Mouse (Mus musculus) embryonic facial prominence, embryonic 10.5 days (tissue): ENCODE data around the gene Hist3h2ba. TPM values are rescaled to one million over a fixed set of nuclear protein-coding genes. Genes with fewer than 3 reads are reported as not detected.

Source experiments
- DNase-seq: peaks from one replicate; pipeline ENCODE4 v3.0.0-alpha.2; 2017; ENCODE audit warnings: low spot score
- H3K27ac ChIP-seq: fragments of 300-500 bp; sonication (generic); replicated peaks from 2 replicates; pipeline ENCODE4 v1.5.1; 2016; ENCODE audit warnings: mild to moderate bottlenecking
- H3K27me3 ChIP-seq: fragments of 300-500 bp; sonication (generic); replicated peaks from 2 replicates; pipeline ENCODE4 v1.6.1; 2016; ENCODE audit warnings: low read depth, mild to moderate bottlenecking; ENCODE audit not compliant: poor library complexity, severe bottlenecking
- H3K36me3 ChIP-seq: fragments of 300-500 bp; sonication (generic); replicated peaks from 2 replicates; pipeline ENCODE4 v1.6.1; 2016; ENCODE audit warnings: mild to moderate bottlenecking, moderate library complexity
- H3K4me1 ChIP-seq: fragments of 300-500 bp; sonication (generic); 2 replicates; pipeline ENCODE4 v1.6.1; 2016
- H3K4me3 ChIP-seq: fragments of 300-500 bp; sonication (generic); 2 replicates; pipeline ENCODE4 v1.5.1; 2016; ENCODE audit warnings: mild to moderate bottlenecking, moderate library complexity
- H3K9me3 ChIP-seq: fragments of 300-500 bp; sonication (generic); 2 replicates; pipeline ENCODE4 v1.6.1; 2016; ENCODE audit warnings: mild to moderate bottlenecking
- WGBS: fragments of 180-500 bp; shearing (Covaris S2); methylation state at CpG from one replicate; pipeline ENCODE4 v1.1.7; 2016; 5-methylcytosine and 5-hydroxymethylcytosine counted together
- polyA plus RNA-seq: library from polyadenylated mRNA; unstranded; fragments of >200 nt; fragmentation: Nextera tagmentation; extraction: Ambion mirVana; gene quantifications from 2 replicates; pipeline ENCODE4 v1.2.1, GENCODE M21; 2016

The Hist3h2ba gene
- polyA plus RNA-seq, 1 experiment from 2014 or later: 25.0 TPM

DNA sequence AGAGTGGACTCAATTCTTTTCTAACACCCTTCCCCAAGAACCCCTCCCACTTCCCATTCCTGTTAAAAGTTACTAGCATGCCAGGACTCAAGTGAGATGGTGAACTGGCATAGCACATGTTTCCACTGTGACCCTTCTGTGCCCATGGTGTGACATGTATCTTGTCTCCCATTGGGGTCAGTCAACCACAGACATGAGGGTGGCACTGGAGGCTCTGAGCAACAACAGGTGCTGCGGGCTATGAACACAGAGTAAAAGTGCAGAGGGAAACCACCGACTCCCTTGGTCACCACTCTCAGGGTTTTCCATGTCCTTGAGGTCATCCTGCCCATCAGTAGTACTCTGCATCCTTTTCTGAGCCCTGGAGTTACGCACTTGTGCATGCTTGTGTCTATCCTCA, 23.1 kb downstream of the Hist3h2ba start:
- Histone ChIP-seq H3K4me1 (peaks cover 7% of the 10 kb centered on the region), H3K27me3 (no peaks in the 10 kb centered on the region), H3K36me3 (peaks cover 73% of the 10 kb centered on the region), H3K4me3 (no peak overlapping the region), H3K9me3 (no peaks in the 10 kb centered on the region), H3K27ac (no peak overlapping the region)
- DNase-seq: no peak
- 95% methylated on average over 3 of the region's 3 CpGs for WGBS

DNA sequence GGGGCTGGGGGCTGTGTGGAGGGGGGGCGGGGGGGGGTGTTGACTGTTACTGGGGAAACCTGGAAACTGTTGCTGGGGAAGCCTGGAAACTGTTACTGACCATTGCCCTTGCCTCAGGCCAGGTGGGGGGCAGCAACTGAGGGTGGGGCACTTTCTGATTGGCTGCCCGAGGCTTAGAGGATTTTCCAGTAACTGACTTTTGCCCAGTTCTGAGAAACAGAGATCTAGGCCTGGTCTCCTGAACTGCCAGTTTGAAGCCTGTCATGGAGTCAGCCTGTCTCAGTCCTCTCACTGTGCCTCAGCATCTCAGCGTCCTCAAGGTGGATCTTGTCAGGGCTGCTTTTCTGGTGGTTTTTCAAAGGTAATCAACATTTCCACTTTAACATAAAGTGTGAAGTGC, 25.7 kb downstream of the Hist3h2ba start:
- DNase-seq: no peak
- Histone ChIP-seq H3K27ac (no peak overlapping the region), H3K9me3 (no peaks in the 10 kb centered on the region), H3K4me1 (peaks cover 24% of the 10 kb centered on the region), H3K27me3 (no peaks in the 10 kb centered on the region), H3K4me3 (no peak overlapping the region), H3K36me3 (peaks cover 54% of the 10 kb centered on the region)
- 87% methylated on average over 3 of the region's 3 CpGs for WGBS

- Histone ChIP-seq H3K9me3 (no peaks in the 10 kb centered on the region), H3K27me3 (no peaks in the 10 kb centered on the region), H3K4me3 (peak overlapping the region; percentile 93), H3K36me3 (peaks cover 38% of the 10 kb centered on the region), H3K27ac (peak overlapping the region; percentile 86), H3K4me1 (peaks cover 47% of the 10 kb centered on the region)
- DNase-seq: peak; percentile 50
- under 1% methylated on average over 29 of the region's 29 CpGs for WGBS
These were observed 28.4 kb downstream of the Hist3h2ba start for GRCm38 (mm10) chr11:58977150-58977549.

- peak overlapping the region; percentile 86 for H3K27ac ChIP-seq
- H3K9me3 ChIP-seq: no peaks in the 10 kb centered on the region
- DNase-seq: no peak
- no peaks in the 10 kb centered on the region for H3K27me3 ChIP-seq
- WGBS: under 1% methylated on average over 21 of the region's 21 CpGs
- peak overlapping the region; percentile 93 for H3K4me3 ChIP-seq
- peaks cover 48% of the 10 kb centered on the region for H3K4me1 ChIP-seq
- peaks cover 38% of the 10 kb centered on the region for H3K36me3 ChIP-seq
These were observed 28.9 kb downstream of the Hist3h2ba start for GRCm38 (mm10) chr11:58977607-58978026.

DNA sequence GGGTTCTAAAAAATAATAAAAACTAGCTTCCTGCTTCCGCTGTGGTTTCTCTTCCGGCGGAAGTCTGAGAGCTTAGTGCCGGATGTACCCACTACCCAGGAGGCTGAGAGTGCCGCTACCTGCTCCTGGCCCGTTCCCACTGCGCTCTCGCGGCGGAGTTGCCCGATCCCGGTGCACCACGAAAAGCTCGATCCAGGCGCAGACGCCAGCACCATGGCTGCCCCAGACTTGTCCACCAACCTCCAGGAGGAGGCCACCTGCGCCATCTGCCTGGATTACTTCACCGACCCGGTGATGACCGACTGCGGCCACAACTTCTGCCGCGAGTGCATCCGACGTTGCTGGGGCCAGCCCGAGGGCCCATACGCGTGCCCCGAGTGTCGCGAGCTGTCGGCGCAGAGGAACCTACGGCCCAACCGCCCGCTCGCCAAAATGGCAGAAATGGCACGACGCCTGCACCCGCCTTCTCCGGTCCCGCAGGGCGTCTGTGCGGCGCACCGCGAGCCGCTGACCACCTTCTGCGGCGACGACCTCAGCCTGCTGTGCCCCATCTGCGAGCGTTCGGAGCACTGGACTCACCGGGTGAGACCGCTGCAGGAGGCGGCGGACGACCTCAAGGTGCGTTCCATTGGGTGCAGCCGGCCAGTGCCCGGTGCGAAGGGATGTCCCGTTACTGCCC, 29.4 kb downstream of the Hist3h2ba start, which contains the start of gene Trim11:
Trim11 (plus strand) TSS at position 67 of the 679 bp plus-strand sequence.
- under 1% methylated on average over 64 of the region's 64 CpGs for WGBS
- Histone ChIP-seq H3K9me3 (no peaks in the 10 kb centered on the region), H3K36me3 (peaks cover 42% of the 10 kb centered on the region), H3K27me3 (no peaks in the 10 kb centered on the region), H3K27ac (peak within 1 kb of the TSS; percentile 86), H3K4me3 (peak within 1 kb of the TSS; percentile 93), H3K4me1 (peaks cover 48% of the 10 kb centered on the region)
- peak; percentile 83 for DNase-seq

DNA sequence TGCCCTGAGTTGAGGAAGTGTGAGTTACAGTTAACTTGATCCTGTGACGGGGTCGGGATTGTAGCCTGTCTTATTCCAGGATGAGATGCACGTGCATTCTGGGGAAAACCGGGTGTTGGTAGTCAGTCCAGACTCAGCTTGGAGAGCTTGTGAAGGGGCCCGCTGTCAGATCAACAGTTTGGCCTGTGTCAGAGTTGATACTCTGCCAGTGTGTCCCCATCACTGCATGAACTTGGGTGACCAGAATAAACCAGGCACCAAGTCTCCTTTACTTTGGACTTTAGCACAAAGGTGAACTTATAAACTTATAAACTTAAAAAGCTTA, 29.9 kb downstream of the Hist3h2ba start:
- Histone ChIP-seq H3K9me3 (no peaks in the 10 kb centered on the region), H3K36me3 (peaks cover 47% of the 10 kb centered on the region), H3K4me1 (peaks cover 48% of the 10 kb centered on the region), H3K4me3 (peak overlapping the region; percentile 93), H3K27me3 (no peaks in the 10 kb centered on the region), H3K27ac (peak overlapping the region; percentile 86)
- no peak for DNase-seq
- WGBS: 3% methylated on average over 5 of the region's 5 CpGs

- no peak for DNase-seq
- Histone ChIP-seq H3K4me3 (peak overlapping the region; percentile 93), H3K9me3 (no peaks in the 10 kb centered on the region), H3K4me1 (peaks cover 48% of the 10 kb centered on the region), H3K36me3 (peaks cover 48% of the 10 kb centered on the region), H3K27ac (no peak overlapping the region; the same call in 1 of the 2 replicates), H3K27me3 (no peaks in the 10 kb centered on the region)
- WGBS: 75% methylated on average over 3 of the region's 3 CpGs
These were observed 30.5 kb downstream of the Hist3h2ba start for GRCm38 (mm10) chr11:58979183-58979582.

GRCm38 (mm10) chr11:58979661-58980060, 30.9 kb downstream of the Hist3h2ba start:
- no peaks in the 10 kb centered on the region for H3K9me3 ChIP-seq
- H3K4me1 ChIP-seq: peaks cover 48% of the 10 kb centered on the region
- 81% methylated on average over 7 of the region's 7 CpGs for WGBS
- H3K27me3 ChIP-seq: no peaks in the 10 kb centered on the region
- H3K36me3 ChIP-seq: peaks cover 48% of the 10 kb centered on the region
- DNase-seq: no peak
- no peak overlapping the region; the same call in 1 of the 2 replicates for H3K27ac ChIP-seq
- peak overlapping the region; percentile 93 for H3K4me3 ChIP-seq

DNA sequence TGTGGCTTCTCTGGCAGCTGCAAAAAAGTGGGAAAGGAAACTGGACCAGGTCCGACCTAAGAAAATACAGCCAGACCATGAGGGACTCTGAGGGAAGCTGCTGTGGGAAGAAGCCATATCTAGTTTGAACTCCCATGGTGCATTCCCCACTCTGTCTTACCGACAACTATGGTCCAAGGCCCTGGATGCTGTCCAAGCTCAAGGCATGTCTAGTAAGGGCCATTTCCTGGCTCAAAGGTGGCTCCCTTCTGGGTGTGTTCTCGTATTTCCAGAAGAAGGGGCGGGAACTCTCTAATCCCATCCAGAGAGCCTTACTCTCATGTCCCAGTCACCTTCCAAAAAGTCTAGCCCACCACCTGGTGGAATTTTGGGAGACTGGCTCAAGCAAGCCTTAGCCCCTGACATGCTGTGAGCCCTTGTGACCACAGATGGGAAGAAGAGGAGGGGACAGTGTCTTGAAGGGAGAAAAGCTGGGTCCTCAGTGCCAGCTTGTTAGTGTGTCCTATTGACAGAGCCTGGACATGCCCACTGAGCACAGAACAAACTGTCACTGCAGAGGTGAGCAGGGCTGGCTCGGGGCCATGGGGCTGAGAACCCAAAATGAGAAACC, 31.8 kb downstream of the Hist3h2ba start:
- H3K27ac ChIP-seq: no peak overlapping the region
- H3K4me1 ChIP-seq: peaks cover 48% of the 10 kb centered on the region
- no peaks in the 10 kb centered on the region for H3K27me3 ChIP-seq
- H3K36me3 ChIP-seq: peaks cover 50% of the 10 kb centered on the region
- no peak for DNase-seq
- 69% methylated on average over 5 of the region's 5 CpGs for WGBS
- H3K4me3 ChIP-seq: no peak overlapping the region
- no peaks in the 10 kb centered on the region for H3K9me3 ChIP-seq

DNA sequence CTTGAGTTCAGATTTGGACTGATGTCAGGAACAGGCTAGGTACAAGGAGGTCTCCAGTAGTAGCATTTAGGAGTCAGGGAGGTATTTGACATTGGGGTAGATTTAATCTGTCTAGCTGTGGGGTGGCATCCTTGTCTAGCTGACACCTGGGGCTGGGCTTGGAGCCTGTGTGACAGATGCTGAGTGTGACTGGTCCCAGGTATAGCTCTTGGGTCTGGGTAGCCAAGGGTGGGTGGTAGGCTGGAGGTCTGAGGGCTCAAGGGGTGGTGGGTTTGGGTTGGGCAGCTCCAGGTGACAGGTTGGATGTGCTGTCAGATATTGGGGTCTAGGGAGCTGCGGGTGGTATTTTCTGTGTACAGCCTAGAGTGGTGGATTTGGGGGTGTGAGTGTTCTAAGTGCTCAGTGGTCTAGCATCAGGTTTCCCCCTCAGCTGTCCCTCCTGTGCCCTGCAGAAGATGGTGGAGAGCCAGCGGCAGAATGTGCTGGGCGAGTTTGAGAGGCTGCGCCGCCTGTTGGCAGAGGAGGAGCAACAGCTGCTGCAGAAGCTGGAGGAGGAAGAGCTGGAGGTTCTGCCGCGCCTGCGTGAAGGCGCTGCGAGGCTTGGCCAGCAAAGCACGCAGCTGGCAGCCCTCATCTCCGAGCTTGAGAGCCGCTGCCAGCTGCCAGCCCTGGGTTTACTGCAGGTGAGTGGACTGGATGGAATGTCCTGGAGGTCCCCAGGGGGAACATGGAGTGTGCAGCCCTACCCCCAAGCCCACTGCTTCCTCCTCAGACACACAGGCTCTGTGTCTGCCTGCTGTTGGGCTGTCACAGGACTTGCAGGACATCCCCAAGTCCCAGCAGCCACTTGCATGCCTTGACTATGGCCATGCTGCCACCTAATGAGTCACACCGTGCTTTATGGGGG, 33.1 kb downstream of the Hist3h2ba start:
- Histone ChIP-seq H3K4me3 (no peak overlapping the region), H3K36me3 (peaks cover 58% of the 10 kb centered on the region), H3K4me1 (peaks cover 41% of the 10 kb centered on the region), H3K27me3 (no peaks in the 10 kb centered on the region), H3K9me3 (no peaks in the 10 kb centered on the region), H3K27ac (no peak overlapping the region; the same call in 1 of the 2 replicates)
- DNase-seq: peak; percentile 38
- 68% methylated on average over 14 of the region's 14 CpGs for WGBS

DNA sequence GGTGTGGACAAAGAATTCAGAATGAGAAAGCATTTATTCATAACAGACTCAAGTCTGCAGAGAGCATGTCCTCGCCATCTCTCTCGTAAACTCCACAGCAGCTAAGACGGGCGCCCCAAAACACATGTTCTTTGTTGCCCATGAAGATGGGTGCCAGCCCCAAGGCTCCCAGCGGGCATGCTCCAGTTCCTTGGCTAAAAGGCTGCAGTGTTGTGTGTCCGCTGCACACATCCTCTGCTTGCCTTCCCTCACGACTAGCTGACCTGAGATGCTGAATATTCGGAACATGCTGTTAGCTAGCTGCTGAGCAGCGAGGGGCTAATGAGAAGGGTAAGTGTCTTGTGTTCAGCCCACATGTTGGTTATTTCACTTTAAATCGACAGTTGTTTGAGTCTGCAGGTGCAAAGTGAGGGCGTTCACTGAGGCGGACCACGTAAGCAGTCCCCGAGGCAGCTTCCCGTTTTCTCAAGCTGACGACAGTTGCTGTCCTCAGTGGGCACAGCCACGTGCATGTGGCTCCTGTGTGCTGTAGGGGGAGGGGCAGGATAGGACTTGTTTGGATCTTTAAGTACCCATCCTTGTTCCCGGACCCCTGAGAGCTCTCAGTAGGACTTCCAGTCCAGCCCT, 33.9 kb downstream of the Hist3h2ba start:
- WGBS: 86% methylated on average over 18 of the region's 18 CpGs
- H3K27me3 ChIP-seq: no peaks in the 10 kb centered on the region
- DNase-seq: no peak
- H3K9me3 ChIP-seq: no peaks in the 10 kb centered on the region
- no peak overlapping the region; the same call in 1 of the 2 replicates for H3K27ac ChIP-seq
- peaks cover 66% of the 10 kb centered on the region for H3K36me3 ChIP-seq
- H3K4me1 ChIP-seq: peaks cover 36% of the 10 kb centered on the region
- H3K4me3 ChIP-seq: no peak overlapping the region

DNA sequence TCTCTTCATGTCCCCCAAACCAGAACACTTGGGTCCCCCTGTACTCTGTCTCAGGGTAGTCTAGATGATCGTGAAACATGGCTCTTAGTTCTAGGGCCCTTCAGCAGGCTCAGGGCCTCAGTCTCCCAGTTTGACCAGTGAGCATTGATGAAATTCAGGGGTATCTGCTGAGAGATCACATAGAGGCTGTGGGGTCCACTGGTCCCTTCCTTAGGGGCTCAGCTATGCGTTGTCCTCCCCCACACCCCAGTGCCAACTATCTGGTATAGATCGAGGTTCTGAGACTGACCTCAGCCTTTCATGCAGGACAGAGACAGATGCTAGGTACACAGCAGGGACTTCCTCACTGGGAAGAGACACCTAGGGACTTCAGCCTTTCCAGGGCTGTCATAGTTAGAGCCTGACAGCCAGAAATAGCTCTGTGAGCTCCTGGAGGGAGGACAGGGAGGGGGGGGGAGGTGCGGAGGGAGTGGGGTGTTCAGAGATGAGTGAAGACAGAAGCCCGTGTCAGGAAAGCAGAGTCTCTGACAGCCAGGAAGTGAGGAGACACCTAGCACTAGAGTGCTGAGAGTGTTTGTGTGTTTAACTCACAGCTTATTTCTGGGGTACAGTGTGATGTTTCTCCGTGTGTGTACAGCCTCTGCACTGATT, 35.1 kb downstream of the Hist3h2ba start:
- Histone ChIP-seq H3K27ac (no peak overlapping the region), H3K27me3 (no peaks in the 10 kb centered on the region), H3K4me3 (no peak overlapping the region), H3K9me3 (no peaks in the 10 kb centered on the region), H3K36me3 (peaks cover 78% of the 10 kb centered on the region), H3K4me1 (peaks cover 30% of the 10 kb centered on the region)
- 88% methylated on average over 6 of the region's 6 CpGs for WGBS
- DNase-seq: no peak
